Mouse (Mus musculus) kidney, postnatal 25 days (tissue): ENCODE data around the gene Tarm1.
A peak's percentile ranks its signal among the peaks of the same experiment; 100 is the strongest.

Source experiments
- DNase-seq, 2 experiments: peaks; one replicate each; pipeline ENCODE4 v3.0.0; 2021; ENCODE audit warnings: mixed read lengths in 2 of 2

Gene Tarm1

DNA sequence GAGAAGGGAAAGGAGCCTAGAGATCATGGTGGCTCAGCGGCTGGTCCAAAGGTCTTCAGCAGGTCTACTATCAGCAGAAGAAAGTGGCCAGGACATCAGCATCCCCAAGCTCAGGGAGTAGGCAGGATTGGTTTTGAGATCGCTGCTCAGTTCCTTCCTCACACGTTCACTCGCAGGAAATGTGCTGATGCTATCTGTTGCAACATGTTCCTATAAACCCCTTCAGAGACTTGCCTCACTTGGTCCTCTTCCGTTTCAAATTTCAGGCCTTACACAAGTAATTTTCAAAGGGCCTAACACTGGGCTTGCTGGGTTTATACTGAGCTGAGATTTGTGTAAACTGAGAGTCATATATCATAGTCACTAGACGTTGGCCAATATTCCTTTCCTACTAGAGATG, at the start of gene Tarm1:
TSS of gene Tarm1 (minus strand) at position 186 of the 400 bp plus-strand sequence.
- DNase-seq = no peak

GRCm38 (mm10) chr7:3505913-3506312, 3.5 kb upstream of the Tarm1 start:
- no peak for DNase-seq

GRCm38 (mm10) chr7:3500406-3500805, 2.0 kb downstream of the Tarm1 start:
- DNase-seq = no peak

GRCm38 (mm10) chr7:3481948-3482608, 20.3 kb downstream of the Tarm1 start:
- no peak for DNase-seq

DNA sequence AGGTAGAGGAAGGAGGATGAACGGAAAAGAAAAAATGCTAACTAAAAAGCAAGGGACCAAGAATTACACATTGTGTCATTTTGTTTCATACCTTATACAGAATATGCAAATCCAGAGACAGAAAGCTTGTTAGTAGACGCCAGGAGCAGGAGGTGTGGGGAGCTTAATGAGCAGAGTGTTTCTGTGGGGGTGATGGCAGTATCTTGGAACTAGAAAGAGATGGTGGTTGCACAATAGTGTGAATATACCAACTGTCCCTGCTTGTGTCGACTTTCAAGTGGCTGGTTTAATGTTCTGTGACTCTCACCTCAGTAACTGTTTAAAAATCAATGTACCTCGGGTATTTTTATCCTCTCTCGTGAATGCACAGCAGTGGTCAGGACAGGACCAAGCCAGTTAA, 25.7 kb downstream of the Tarm1 start:
- DNase-seq = no peak

DNA sequence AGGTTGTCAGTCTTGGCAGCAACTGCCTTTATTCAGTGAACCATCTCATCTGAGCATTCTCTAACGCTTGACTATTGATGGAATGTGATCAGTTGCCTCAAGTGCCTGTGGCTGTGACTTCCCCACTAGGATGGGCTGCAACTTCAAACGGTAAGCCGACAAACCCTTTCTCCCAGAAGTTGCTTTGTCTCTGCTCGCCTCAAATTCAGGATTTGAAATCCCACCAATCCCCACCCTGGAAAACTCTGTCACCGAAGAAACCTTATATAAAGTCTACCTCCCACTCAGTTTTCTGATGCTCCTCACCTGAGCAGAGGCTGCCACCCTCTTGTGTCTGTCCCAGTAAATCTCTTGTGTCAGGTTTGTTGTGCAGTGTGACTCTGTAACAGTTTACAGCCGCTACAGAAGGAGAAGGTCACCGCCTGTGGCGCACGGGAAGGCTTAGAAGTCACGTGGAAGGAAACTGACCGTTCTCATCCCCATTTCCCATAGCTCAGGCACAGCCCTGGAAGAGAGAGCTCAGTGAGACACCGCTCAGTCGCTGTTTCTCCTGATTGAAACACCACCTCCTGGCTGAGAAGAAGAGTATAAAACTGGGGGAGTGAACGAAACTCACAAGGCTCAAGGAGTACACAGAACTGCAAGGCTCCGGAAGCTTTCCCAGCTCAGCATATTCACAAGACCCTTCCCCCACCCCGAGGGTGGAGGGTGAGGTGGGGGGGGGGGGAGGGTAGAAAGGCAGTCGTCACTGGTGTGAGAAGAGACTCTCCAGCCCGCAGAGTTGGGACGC, 27.9 kb downstream of the Tarm1 start:
- no peak for DNase-seq

DNA sequence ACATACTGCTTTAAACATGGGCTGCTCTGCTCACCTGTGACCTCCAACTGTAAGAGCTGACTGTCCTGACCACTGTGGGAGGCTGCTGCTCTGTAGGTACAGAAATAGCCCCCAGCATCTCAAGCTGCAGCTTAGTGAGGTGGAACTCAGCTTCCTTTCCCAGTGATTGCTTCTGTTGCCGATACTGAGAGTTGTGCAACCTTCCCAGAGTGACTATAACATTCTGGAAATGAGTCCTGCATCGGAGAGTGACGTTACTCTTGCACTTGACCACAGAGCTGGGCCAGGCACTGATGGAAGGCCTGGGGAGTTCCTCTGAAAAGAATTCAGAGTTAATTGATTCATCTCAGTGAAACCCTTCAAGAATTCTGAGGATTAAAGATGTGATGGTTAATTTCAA, 29.6 kb downstream of the Tarm1 start:
- no peak for DNase-seq

GRCm38 (mm10) chr7:3468614-3469013, 33.8 kb downstream of the Tarm1 start:
- no peak for DNase-seq

- DNase-seq = no peak
Measured at GRCm38 (mm10) chr7:3463306-3463705, 39.1 kb downstream of the Tarm1 start.

DNA sequence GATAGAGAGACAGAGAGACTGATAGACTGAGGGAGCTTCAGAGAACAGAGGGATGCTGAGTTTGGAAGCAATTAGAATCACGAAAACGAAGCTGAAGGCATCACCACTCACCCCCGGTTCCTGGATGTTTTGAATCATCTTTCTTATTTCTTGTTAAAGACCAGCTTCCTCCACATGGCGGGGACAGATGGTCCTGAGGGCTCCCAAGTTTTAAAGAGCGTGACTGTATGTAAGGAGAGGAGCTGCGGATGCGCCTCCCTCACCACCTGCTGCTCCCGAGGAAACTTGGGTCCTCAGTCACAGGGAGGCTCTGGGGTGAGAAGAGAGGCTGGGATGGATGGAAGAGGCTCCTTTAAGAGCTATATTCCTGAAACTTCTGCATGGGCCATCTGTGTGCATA, 42.2 kb downstream of the Tarm1 start:
- DNase-seq = no peak

DNA sequence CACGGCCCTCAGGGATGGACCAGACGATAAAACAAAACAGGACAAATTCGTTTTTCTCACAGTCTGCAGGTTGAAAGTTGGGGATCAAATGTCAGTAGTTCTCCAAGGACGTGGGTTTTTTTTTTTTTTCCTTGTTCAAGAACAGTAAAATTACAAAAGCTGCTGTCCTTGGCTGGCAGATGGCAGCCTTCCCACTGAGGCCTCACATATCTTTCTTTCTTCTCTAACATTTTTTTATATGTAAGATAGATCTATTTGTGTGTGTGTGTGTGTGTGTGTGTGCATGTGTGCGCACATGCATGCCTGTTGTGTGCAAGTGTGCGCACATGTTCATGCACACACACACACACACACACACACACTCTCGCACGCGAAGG, 44.6 kb downstream of the Tarm1 start:
- DNase-seq = no peak

DNA sequence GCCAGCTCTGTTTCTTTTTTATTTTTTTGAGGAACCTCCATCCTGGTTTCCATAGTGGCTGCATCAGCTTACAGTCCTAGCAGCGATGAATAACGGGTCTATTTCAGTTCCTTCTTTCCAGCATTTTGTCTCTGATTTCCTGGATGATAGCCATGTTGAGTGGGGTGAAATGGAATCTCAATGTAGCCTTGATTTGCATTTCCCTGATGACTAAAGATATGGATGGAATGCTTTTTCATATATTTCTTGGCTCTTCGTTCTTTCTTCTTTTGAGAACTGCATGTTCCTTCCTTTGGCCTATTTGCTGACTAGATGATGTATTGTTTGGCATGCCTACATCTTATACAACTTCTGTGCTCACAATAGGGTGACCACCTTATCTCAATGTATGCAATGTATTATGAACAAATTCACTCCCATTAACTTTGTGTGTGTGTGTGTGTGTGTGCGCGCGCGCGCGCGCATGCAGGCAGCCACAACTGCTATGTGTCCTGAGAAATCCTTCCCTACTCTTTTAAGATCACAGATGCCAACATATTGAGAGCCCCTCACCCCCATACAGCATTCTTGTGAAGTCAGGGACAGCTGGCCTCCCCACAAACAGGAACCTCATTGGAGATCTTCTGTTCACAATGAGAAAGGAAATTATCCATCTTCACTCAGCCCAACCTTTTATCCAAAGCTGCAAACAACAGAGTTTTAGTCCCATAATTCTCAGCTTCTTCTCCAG, 45.1 kb downstream of the Tarm1 start:
- DNase-seq = no peak

DNA sequence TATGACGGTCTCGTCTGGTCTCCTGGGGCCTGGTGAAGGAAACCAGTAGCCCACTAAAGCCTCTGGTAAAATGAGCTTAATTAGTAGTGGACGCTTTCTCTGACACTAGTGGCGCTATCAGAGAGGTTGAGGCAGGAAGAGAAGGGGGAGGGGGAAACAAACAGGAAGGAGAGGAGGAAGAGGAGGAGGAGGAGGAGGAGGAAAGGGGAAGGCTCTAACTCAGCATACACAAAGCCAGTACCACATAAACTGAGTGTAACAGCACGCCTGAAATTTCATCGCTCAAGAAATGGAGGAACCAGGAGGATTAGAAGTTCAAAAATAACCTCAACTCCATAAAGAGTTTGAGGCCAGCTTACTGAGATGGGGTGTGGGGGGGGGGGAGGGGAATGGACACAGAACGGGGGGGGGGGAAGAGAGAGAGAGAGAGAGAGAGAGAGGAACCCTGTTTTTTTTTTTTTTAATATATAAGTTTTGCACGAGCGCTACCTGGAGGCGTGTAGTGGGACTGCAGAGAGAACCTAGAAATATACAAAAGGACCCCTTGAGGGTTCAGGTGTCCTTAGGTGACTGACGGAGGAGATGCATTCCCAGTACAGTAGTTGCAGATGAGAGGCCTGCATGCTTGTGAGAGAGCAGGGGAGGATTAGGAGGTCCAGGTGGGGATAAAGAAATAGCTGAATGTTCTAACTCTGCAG, 48.8 kb downstream of the Tarm1 start:
- DNase-seq = no peak

DNA sequence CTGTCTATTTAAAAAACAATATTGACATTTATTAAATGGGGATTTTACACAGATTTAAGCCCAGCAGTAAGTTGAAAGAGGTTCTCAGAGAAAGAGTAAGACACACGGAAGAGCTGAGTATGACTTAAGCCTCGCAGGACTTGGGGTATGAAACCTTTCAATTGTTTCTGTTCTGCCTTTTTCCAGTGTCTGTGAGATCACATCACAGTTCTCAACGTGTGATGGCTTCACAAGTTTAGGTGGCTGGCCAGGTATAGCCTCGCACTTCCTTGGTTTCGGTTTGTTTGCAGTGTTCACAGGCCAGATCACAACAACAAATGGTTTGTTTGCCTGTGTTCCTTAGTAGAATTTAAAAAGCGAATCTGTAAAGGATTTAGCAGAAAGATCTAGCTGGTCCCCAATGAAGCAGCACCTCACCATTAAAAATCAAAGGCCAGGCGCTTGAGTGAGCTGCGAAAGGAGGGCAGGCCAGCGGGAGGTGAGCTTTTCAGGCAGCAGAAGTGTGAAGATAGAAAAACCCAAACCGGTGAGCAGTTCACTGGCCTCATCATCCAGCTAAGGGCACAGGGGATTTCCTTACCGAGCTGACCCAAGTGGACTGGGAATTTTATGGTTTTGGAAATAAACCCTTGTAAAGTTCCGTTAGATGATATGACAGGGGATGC, 49.5 kb downstream of the Tarm1 start:
- DNase-seq = no peak

DNA sequence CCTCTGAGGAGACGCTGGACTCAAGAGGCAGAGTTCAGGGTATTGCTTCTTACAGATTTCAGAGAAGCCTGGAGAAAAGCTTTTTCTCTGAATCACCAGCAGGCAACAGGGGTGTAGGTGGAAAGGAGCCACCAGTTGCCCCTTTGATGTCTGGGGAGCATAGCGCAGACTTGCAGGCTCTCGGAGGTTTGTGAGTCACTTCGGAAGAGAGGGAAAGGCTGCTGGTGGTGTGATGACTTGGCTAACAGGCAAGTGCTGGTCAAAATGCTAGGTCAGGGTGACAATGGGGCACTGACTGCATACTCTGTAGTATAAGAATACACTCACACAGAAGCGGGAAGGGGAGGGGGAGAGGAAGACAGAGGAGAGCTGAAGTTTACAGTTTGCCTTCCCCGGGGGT, 51.3 kb downstream of the Tarm1 start:
- no peak for DNase-seq

DNA sequence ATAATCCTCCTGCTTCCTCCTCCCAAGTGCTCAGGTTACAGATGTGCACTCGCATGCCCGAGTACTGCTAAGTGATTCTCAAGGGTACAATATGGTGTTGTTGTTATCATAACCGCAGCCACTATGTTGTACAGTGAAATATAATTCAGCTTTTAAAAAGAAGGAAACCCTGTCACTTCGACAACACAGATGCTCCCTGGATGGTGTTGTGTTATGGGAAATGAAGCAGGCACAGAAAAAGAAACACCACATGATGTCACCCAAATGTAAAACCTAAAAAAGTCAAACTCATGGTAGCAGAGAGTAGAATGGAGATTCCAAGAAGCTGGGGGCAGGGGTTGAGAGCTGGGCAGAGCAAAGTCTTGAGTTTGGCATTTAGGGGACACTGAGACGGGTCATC, 51.8 kb downstream of the Tarm1 start:
- DNase-seq = no peak

GRCm38 (mm10) chr7:3448737-3449454, 53.5 kb downstream of the Tarm1 start:
- DNase-seq = peak; percentile 58 to 80

DNA sequence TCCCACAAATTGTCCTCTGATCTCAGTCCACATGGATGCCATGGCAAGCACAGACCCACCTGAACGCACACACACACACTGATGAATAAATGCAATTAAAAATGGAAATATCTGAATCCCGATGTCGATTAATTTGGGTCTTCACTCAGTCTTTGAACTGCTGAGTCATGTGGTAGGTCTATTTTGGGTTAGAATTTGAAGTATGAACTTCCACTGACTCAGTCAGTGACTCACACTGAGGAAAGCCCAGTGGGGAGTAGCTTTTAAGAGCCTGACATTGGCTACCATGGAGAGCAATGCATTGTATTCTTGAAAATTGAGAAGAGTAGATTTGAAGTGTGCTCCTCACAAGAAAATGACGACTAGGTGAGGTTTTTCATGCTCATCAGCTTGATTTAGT, 55.4 kb downstream of the Tarm1 start:
- no peak for DNase-seq

- no peak for DNase-seq
Measured at GRCm38 (mm10) chr7:3446584-3446983, 55.8 kb downstream of the Tarm1 start.

DNA sequence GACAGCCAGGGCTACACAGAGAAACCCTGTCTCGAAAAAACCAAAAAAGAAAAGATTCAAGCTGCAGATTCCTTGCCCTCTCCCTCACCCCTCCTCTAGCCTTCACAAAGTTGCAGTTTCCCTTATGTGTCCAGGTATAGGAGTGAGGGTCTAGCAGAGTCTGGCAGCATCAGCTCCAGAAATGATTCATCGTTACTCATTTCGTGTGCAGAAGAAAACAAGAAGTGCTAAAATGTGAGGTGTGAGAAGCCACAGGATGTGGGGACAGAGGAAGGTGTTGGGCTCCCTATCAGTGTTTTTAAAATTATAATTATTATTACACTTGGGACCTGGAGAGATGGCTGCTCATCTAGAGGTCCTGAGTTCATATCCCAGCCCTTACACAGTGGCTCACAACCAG, 57.7 kb downstream of the Tarm1 start:
- DNase-seq = no peak

DNA sequence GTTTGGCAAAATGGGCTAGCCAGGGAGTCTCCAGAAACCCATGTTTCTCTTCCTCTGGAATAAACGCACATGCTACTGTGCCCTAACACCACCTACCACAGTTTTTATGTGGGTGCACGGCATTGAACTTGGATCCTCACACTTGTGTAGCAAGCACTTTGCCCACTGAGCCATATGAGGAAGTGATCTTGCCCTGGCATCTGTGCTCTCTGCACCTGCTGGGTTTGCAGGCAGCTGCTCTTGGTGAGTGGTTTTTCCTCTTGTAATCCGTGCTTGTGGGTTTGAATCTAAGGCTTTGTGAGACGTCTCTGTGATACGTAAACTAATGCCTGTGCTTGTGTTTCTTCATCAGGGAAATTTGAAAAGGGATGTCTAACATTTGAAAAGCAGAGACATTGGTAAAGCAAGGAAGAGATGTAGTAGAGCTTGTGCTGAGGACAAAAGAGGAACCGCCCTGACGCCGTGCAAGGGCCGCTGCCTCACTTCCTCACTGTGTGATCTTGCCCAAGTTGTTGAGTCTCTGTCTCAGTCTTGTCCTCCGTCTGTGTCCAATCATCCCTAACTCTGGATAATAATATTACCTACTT, 59.9 kb downstream of the Tarm1 start:
- DNase-seq = no peak

- no peak for DNase-seq
Measured at GRCm38 (mm10) chr7:3440526-3440925, 61.9 kb downstream of the Tarm1 start.
